Mouse (Mus musculus): ENCODE results near the gene Cxcl17. TPM values are rescaled to one million over a fixed set of nuclear protein-coding genes. Genes with fewer than 3 reads are reported as not detected.
A peak's percentile ranks its signal among the peaks of the same experiment; 100 is the strongest.
"Not testable (repeated sequence)": the region's sequence is repeated elsewhere in the genome, so short reads cannot be mapped to it uniquely, and the experiment has no call there.

The Cxcl17 gene
- polyA plus RNA-seq, 1 experiment from 2014 or later: 1.2 TPM

GRCm38 (mm10) chr7:25419536-25419935 lies 6.8 kb upstream of the Cxcl17 start:
- no peak overlapping the region for H3K9ac ChIP-seq
- H3K4me2 ChIP-seq: no peak overlapping the region
- H3K27ac ChIP-seq (replicated peaks): no peak overlapping the region
- no peaks in the 10 kb centered on the region; the same call in 1 of the 2 replicates for H3K4me1 ChIP-seq (replicated peaks)
- WGBS: 86% methylated on average over 8 of the region's 8 CpGs
- H3K36me3 ChIP-seq: no peaks in the 10 kb centered on the region
- no peak for ATAC-seq (ENCODE audit: low FRiP score, low read depth)
- no peak overlapping the region for H3K4me3 ChIP-seq
- H3K9me3 ChIP-seq: no peaks in the 10 kb centered on the region
- no peaks in the 10 kb centered on the region for H3K27me3 ChIP-seq

GRCm38 (mm10) chr7:25417597-25417996 lies 4.9 kb upstream of the Cxcl17 start:
- 84% methylated on average over 1 of the region's 1 CpGs for WGBS
- Histone ChIP-seq H3K4me1 (replicated peaks) (no peaks in the 10 kb centered on the region; the same call in 1 of the 2 replicates), H3K4me2 (no peak overlapping the region), H3K9ac (no peak overlapping the region), H3K4me3 (no peak overlapping the region), H3K27ac (replicated peaks) (no peak overlapping the region), H3K9me3 (no peaks in the 10 kb centered on the region), H3K36me3 (no peaks in the 10 kb centered on the region), H3K27me3 (no peaks in the 10 kb centered on the region)
- no peak for ATAC-seq (ENCODE audit: low FRiP score, low read depth)

GRCm38 (mm10) chr7:25411861-25412260 lies 825 bp downstream of the Cxcl17 start:
- 87% methylated on average over 3 of the region's 3 CpGs for WGBS
- no peaks in the 10 kb centered on the region for H3K27me3 ChIP-seq
- no peaks in the 10 kb centered on the region for H3K9me3 ChIP-seq
- no peaks in the 10 kb centered on the region for H3K36me3 ChIP-seq
- H3K4me3 ChIP-seq: no peak overlapping the region
- no peak overlapping the region for H3K4me2 ChIP-seq
- H3K9ac ChIP-seq: no peak overlapping the region
- no peaks in the 10 kb centered on the region for H3K4me1 ChIP-seq (replicated peaks)
- no peak overlapping the region for H3K27ac ChIP-seq (replicated peaks)
- no peak for ATAC-seq (ENCODE audit: low FRiP score, low read depth)

GRCm38 (mm10) chr7:25410969-25411615 lies 1.6 kb downstream of the Cxcl17 start:
- H3K4me2 ChIP-seq: no peak overlapping the region
- no peaks in the 10 kb centered on the region for H3K27me3 ChIP-seq
- ATAC-seq (ENCODE audit: low FRiP score, low read depth): no peak
- no peaks in the 10 kb centered on the region for H3K4me1 ChIP-seq (replicated peaks)
- H3K4me3 ChIP-seq: no peak overlapping the region
- H3K27ac ChIP-seq (replicated peaks): no peak overlapping the region
- H3K36me3 ChIP-seq: no peaks in the 10 kb centered on the region
- no peak overlapping the region for H3K9ac ChIP-seq
- H3K9me3 ChIP-seq: no peaks in the 10 kb centered on the region
- WGBS: 81% methylated on average over 1 of the region's 1 CpGs

GRCm38 (mm10) chr7:25409114-25409760 lies 3.4 kb downstream of the Cxcl17 start:
- H3K27ac ChIP-seq (replicated peaks): no peak overlapping the region
- no peaks in the 10 kb centered on the region for H3K36me3 ChIP-seq
- no peak overlapping the region for H3K9ac ChIP-seq
- no peak for ATAC-seq (ENCODE audit: low FRiP score, low read depth)
- H3K4me1 ChIP-seq (replicated peaks): no peaks in the 10 kb centered on the region
- 41% methylated on average over 4 of the region's 4 CpGs for WGBS
- H3K9me3 ChIP-seq: no peaks in the 10 kb centered on the region
- no peak overlapping the region for H3K4me3 ChIP-seq
- H3K27me3 ChIP-seq: no peaks in the 10 kb centered on the region
- no peak overlapping the region for H3K4me2 ChIP-seq

- Histone ChIP-seq H3K27me3 (no peaks in the 10 kb centered on the region), H3K4me1 (replicated peaks) (no peaks in the 10 kb centered on the region), H3K4me3 (no peak overlapping the region), H3K9ac (no peak overlapping the region), H3K27ac (replicated peaks) (no peak overlapping the region), H3K36me3 (no peaks in the 10 kb centered on the region), H3K9me3 (no peaks in the 10 kb centered on the region), H3K4me2 (no peak overlapping the region)
- 90% methylated on average over 7 of the region's 7 CpGs for WGBS
- no peak for ATAC-seq (ENCODE audit: low FRiP score, low read depth)
These were observed 6.2 kb downstream of the Cxcl17 start for GRCm38 (mm10) chr7:25406468-25406867.

- 0% methylated on average over 2 of the region's 2 CpGs for WGBS
These were observed 10.0 kb downstream of the Cxcl17 start for GRCm38 (mm10) chr7:25402671-25403101.

GRCm38 (mm10) chr7:25401986-25402385 lies 10.7 kb downstream of the Cxcl17 start:
- no peaks in the 10 kb centered on the region for H3K36me3 ChIP-seq
- H3K4me2 ChIP-seq: no peak overlapping the region
- H3K4me1 ChIP-seq (replicated peaks): peaks cover 3% of the 10 kb centered on the region
- H3K9me3 ChIP-seq: no peaks in the 10 kb centered on the region
- no peak overlapping the region for H3K27ac ChIP-seq (replicated peaks)
- H3K9ac ChIP-seq: no peak overlapping the region
- H3K4me3 ChIP-seq: no peak overlapping the region
- no peak for ATAC-seq (ENCODE audit: low FRiP score, low read depth)
- no peaks in the 10 kb centered on the region for H3K27me3 ChIP-seq
- 37% methylated on average over 5 of the region's 5 CpGs for WGBS

More at GRCm38 (mm10) chr7:25402671-25403101, 10.0 kb downstream of the Cxcl17 start:
- H3K4me2 ChIP-seq: no peak overlapping the region
- H3K4me1 ChIP-seq (replicated peaks): no peaks in the 10 kb centered on the region
- H3K4me3 ChIP-seq: no peak overlapping the region
- no peak for ATAC-seq (ENCODE audit: low FRiP score, low read depth)
- H3K27me3 ChIP-seq: no peaks in the 10 kb centered on the region
- no peaks in the 10 kb centered on the region for H3K9me3 ChIP-seq
- no peaks in the 10 kb centered on the region for H3K36me3 ChIP-seq
- H3K9ac ChIP-seq: no peak overlapping the region
- no peak overlapping the region for H3K27ac ChIP-seq (replicated peaks)

GRCm38 (mm10) chr7:25401551-25401950 lies 11.1 kb downstream of the Cxcl17 start:
- H3K27ac ChIP-seq (replicated peaks): no peak overlapping the region
- no peak overlapping the region for H3K4me3 ChIP-seq
- no peaks in the 10 kb centered on the region for H3K36me3 ChIP-seq
- no peak overlapping the region for H3K9ac ChIP-seq
- no peaks in the 10 kb centered on the region for H3K9me3 ChIP-seq
- H3K4me1 ChIP-seq (replicated peaks): peaks cover 7% of the 10 kb centered on the region
- no peak for ATAC-seq (ENCODE audit: low FRiP score, low read depth)
- H3K4me2 ChIP-seq: no peak overlapping the region
- no peaks in the 10 kb centered on the region for H3K27me3 ChIP-seq
- 70% methylated on average over 2 of the region's 2 CpGs for WGBS

GRCm38 (mm10) chr7:25399028-25399427 lies 13.7 kb downstream of the Cxcl17 start:
- not testable (repeated sequence) for H3K27me3 ChIP-seq; H3K4me3 ChIP-seq; H3K4me2 ChIP-seq; H3K36me3 ChIP-seq; H3K27ac ChIP-seq (replicated peaks); H3K9ac ChIP-seq; ATAC-seq (ENCODE audit: low FRiP score, low read depth); H3K9me3 ChIP-seq
- peaks cover 21% of the 10 kb centered on the region for H3K4me1 ChIP-seq (replicated peaks)

GRCm38 (mm10) chr7:25398610-25399009 lies 14.1 kb downstream of the Cxcl17 start, which contains the start of gene Lipe:
Gene Lipe, minus strand, starts transcription at chr7:25398710.
- no peak within 1 kb of the TSS for H3K9ac ChIP-seq
- no peaks in the 10 kb centered on the region for H3K36me3 ChIP-seq
- H3K4me1 ChIP-seq (replicated peaks): peaks cover 25% of the 10 kb centered on the region
- H3K4me3 ChIP-seq: no peak within 1 kb of the TSS
- 100% methylated on average over 1 of the region's 1 CpGs for WGBS
- H3K27me3 ChIP-seq: no peaks in the 10 kb centered on the region
- H3K9me3 ChIP-seq: no peaks in the 10 kb centered on the region
- H3K27ac ChIP-seq (replicated peaks): no peak within 1 kb of the TSS
- ATAC-seq (ENCODE audit: low FRiP score, low read depth): no peak
- no peak within 1 kb of the TSS for H3K4me2 ChIP-seq

GRCm38 (mm10) chr7:25396621-25397020 lies 16.1 kb downstream of the Cxcl17 start:
- Histone ChIP-seq H3K9me3 (no peaks in the 10 kb centered on the region), H3K27ac (replicated peaks) (peak overlapping the region; percentile 83)
- WGBS: 87% methylated on average over 14 of the region's 14 CpGs

More at GRCm38 (mm10) chr7:25396621-25397020, 16.1 kb downstream of the Cxcl17 start:
- no peaks in the 10 kb centered on the region for H3K27me3 ChIP-seq
- no peaks in the 10 kb centered on the region for H3K36me3 ChIP-seq
- peak; percentile 15; the same call in 1 of the 2 replicates for ATAC-seq (ENCODE audit: low FRiP score, low read depth)
- peak overlapping the region; percentile 70 for H3K4me2 ChIP-seq
- H3K4me3 ChIP-seq: peak overlapping the region; percentile 78
- no peak overlapping the region for H3K9ac ChIP-seq
- peaks cover 37% of the 10 kb centered on the region for H3K4me1 ChIP-seq (replicated peaks)

All from hindbrain, embryonic 15.5 days (tissue).